Mouse (Mus musculus) stomach, postnatal 0 days (tissue): ENCODE measurements at regions not wholly inside any gene's neighbourhood (a gene's known extent, or its start where the extent isn't known, plus 50 kb on each side); places are given as distances from the start of the nearest gene placed in this dataset.

Source experiments
- CTCF ChIP-seq: IDR thresholded peaks from 2 replicates; pipeline ENCODE4 v1.5.1; 2016; ENCODE audit warnings: antibody characterized with exemption, low read depth, mild to moderate bottlenecking, moderate library complexity
- EP300 ChIP-seq: optimal IDR thresholded peaks from 2 replicates; pipeline ENCODE3; 2016; ENCODE audit warnings: antibody characterized with exemption

GRCm38 (mm10) chr15:97455672-97456071 lies 208.6 kb upstream of the Amigo2 start:
- no peak for TF ChIP-seq CTCF
- TF ChIP-seq EP300 = no peak
